Mouse (Mus musculus): Measurements from ENCODE around the gene Usp49.

DNA sequence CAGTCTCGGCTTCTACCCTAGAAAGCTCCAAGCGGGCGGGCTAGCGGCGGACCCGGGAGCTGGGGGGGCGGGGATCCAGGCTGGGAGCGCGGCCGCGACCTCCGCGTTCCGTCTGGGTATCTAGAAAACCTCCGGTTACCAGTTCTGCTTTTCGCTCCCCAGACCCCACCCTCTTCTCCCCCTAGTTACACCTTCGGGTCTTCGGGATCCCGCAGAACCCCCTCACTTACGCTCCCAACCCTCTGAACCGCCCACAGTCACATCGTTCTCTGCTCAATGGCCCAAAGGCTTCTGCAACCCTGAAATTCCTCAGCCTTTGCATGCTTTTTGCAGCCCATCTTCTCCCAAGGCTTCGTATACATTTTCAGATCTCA lies 64.8 kb downstream of the Usp49 start:
- no peak for TF ChIP-seq CTCF (IDR thresholded peaks at IDR 0.05; ENCODE audit: borderline replicate concordance, insufficient read depth, low read length)
- no peak for TF ChIP-seq POLR2A (IDR thresholded peaks at IDR 0.05; ENCODE audit: low read depth, low read length)

All from embryonic fibroblast, embryonic 13.5 days (primary cell).